Mouse (Mus musculus) thymus, postnatal 0 days (tissue): ENCODE data around the gene Fam178b. TPM values are rescaled to one million over a fixed set of nuclear protein-coding genes. Genes with fewer than 3 reads are reported as not detected.

Experiments
- DNase-seq: peaks from one replicate; pipeline ENCODE4 v3.0.0-alpha.2; 2015; ENCODE audit warnings: low spot score
- polyA plus RNA-seq: library from polyadenylated mRNA; unstranded; fragments of >200 nt; fragmentation: Nextera tagmentation; extraction: Ambion mirVana; gene quantifications from 2 replicates; pipeline ENCODE4 v1.2.1, GENCODE M21; 2015

Gene Fam178b
- 0.52 and 1.7 TPM in 2 replicates for polyA plus RNA-seq

DNA sequence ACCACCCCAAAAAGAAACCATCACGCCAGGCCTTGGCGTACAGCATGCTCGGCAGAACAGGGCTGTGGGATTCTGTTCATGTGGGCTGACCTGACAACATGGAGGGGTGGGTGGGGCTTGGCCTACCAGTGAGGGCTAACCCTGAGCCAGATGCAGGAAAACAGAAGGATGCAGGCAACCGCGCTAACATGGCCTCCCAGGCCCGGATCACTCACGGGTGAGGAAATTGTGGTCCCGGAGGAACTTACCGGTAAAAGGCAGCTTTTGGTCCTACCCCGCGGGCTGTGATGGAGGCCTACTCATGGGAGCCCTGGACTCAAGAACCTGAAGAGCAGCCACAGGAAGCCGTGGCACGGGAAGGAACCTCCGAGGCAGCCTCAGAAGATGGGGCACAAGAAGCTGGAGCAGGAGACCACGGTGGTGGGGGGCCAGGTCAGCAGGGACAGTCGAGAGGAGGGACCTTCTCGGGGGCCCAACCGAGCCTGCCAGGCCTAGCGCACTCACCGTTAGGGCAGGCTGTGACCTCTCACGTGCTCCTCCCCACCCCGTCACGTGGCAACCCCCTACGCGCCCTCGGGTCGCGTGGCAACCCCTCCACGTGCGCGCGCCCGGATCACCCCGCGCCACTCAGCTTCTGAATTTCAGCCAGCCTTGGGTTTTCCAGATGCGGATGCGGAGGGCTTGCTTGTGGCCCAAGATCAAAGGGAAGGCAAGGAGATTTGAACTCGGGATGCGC lies at the start of gene Fam178b:
Gene Fam178b (minus strand): TSS at position 564 of the 736 bp plus-strand sequence.
- DNase-seq: no peak

DNA sequence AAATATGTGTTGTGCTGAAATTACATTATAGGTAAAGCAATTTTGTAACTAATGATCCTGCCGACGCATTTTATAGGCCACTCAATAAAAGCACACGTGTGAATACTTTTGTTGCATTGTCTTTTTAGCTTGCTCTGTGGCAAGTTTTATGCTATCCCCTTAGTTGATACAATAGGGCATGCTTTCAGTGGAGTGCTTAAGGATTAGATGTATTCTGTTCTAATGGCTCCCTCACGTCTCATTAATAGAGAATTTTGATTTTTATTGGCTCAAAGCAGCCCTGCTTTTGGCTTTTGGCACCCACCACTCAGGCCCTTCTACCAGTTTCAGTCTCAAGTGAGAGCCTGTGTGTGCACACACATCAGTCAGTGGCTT lies 41.1 kb upstream of the Fam178b start:
- no peak for DNase-seq

DNA sequence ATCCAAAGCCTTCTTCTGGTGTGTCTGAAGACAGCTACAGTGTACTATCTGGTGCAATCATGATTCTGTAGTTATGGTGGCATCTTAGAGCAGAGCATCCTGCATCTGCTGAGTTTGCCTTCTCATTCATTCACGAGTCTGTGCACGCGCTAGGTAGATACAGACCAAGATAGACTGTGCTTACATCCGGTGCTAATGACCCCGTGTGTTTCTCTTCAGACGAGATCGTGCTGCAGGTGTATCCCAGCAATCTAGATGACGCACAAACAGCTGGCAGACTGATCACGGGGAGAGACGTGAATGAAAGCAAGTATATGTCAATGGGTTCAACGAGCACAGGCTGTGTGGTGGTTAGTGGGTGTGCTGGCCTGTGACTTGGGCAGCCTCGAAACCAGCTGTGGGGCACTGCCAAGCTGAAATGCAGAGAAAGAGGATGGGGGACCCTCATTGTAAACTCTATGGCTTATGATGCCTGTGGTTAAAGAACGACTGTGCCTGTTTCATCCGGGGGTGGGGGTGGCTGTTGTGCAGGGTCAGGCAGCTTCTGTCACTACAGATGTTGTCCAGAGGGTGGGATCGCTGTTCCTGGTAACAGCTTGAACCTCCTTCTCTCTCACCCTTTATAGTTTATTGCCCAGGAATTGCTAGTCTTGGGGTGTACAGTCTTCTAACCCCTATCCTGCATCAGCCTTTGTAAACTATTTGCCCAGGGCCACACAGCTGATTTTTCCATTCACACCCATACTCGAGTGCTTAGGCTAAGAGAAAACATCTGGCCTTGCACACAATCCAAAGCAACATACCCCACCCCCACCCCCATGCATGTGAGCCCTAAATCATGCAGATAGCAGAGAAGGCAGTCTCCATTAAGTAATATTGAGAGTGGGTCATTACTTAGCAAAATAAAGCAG lies 40.4 kb upstream of the Fam178b start:
- DNase-seq: peak; percentile 87

DNA sequence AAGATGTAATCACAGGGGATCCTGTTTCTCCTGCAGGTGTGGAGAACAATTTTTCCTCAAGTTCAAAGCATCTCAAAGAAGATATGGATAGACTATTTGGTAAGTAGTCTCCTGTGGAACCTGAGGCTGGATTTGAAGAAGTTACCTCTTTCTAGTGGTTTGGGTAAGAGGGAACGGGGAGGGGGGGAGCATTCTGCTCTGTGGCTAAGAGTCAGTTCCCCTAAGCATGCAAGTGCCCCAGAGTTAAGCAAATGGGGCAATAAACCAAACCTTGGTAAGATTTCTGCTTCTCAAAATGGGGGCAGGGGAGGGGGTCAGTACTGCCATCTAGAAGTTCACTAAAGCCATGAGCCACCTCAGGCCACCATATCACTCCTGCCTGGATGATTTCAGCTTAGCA lies 35.8 kb upstream of the Fam178b start:
- DNase-seq: no peak

DNA sequence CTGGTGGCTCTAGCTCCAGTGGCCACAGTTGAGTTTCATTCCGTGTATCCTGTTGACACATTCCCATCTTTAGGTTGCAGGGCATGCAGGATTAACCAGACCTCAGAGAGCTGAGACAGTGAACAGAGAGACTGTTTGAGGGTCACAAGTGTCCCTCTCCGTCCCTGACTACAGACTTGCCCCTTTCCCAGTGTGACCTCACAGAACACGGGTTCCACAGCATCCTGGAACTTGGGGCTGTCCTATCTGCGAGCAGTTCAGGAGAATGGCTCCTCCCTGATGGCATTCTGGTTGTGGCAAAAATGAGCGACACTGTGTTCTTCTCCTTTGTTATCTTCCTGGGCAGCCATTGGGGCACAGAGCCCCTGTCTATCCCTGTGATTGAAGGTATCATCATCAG lies 31.3 kb upstream of the Fam178b start, which contains the start of gene Actr1b:
Gene Actr1b (minus strand): TSS at position 112 of the 400 bp plus-strand sequence.
- no peak for DNase-seq

DNA sequence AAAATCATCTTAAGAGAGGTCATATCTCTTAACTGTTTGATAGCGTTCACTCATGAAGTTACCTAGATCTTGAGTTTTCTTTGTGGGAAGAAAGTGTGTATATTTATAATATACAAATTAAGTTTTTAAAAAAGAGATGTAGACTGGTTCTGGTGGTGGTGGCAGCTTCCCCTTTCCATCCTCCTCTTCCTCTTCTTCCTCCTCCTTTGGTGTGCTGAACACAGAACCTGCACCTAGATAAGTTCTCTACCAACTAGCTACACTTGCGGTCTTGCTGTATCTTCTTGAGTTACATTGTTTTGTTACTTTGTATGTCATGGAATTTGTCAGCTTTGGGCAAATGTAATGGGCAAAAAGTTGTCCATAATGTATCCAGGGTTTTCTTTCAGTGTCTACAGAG lies 28.1 kb upstream of the Fam178b start:
- DNase-seq: no peak

DNA sequence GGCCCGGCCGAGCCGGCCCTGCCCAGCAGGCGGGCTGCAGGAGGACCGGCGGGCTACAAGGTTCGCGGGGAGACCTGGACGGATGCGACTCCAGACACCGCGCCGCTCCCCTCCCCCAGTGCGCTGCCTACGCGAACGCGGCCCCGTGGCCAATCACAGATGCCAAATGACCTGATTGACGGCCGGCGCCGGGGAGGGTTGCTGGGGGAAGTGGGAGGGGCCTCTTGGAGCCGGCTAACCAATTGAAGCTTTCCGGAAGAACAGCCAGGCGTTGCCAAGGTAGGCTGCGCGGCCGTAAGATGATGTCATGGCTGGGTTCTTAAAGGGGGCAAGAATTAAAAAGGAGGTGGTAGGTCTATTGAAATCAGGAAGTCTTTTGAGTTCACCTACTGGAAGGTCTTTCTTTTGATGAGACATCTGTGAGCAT lies 26.9 kb upstream of the Fam178b start, which contains the start of gene 4933424G06Rik:
Gene 4933424G06Rik (plus strand): TSS at position 296 of the 427 bp plus-strand sequence.
- DNase-seq: peak; percentile 99

DNA sequence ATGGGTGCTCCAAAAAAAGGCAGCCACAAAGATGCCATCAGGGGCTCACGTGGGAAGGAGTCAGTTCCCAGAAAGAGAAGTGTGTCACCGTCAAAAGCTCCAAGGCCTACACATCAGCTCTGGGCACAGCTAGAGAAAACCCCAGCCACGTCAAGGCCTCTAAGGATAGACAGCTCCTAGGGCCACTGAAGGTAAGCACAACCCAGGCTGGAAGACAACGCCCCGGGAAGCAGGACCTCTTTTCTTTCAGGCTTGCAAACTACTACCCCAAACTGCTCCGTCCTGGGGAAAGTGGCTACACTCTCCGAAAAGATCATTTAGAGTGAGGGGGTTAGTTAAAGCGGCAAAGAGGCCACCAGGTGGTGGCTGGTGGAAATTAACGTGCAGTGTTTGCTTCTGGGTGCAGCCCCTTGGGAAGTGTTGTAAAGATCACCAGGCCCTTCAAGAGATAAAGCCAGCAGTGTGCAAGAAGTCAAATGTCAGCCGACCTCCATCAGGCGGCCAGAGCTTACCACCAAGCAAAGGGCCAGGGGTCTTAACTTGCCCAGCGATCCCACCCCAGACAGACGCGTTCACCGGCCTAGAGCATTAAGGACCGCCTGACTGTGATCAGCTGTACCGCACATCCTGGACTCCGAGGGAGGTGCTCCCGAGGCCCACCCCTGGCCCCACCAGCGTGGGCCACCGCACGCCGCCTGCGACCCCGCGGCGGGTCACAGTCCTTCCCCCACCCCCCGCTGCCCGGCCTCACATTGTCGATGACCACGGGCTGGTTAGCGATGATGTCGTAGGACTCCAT lies 26.3 kb upstream of the Fam178b start:
- peak; percentile 65 for DNase-seq

DNA sequence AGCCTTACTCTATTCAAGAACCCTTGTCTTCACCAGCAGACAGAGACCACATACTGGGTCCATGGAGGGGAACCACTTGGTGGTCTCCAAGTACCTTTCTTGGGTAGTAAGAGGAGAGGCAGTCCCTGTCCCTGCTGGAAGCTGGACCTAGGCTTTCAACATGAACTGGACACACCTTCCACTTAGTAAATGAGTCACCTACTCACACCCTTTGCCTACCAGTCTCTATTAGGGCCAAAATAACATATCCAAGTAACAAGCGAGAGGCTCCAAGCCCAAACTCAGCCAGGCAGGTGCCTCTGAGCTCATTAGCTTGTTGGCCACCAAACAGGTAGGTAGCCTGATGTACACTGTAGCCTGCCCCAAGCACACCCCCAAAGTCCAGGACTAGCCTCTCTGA lies 25.6 kb upstream of the Fam178b start:
- DNase-seq: no peak

DNA sequence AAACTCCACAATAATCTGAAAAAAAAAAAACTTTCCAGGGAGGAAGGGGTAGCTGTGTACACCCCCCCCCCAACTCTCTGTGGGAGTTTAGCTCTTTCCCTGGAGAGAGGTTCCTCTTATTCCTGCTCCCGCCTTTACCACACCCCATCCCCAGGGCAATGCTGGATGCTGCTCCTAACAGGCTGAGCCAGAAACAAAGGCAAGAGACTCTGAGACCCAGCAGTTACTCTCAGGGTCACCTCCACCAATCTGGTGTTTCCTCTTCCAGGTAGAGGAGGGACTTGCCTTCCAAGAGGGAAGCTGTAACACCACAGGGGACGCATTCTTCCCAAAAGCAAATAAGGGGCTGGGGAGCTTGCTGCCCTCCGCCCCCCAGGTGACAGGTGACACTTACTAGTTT lies 24.8 kb upstream of the Fam178b start:
- DNase-seq: no peak

DNA sequence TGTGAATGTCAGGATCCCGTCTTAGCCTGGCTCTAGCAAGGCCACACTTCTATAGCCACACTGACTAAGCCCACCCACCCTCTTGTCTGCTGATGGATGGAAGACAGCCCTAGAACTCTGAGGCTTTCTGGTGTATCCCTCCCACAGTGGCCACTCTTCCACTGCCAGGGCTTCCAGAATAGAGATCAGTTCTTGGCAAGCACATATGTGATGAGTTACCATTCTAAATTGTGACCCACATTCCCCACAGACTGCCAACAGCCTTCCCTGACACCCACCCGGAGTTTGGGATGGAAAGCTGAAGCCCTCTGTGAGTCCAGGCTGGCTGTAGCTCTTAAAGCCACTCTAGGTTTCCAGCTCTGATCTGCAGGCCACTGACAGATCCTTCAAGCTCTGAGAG lies 24.2 kb upstream of the Fam178b start:
- DNase-seq: no peak

DNA sequence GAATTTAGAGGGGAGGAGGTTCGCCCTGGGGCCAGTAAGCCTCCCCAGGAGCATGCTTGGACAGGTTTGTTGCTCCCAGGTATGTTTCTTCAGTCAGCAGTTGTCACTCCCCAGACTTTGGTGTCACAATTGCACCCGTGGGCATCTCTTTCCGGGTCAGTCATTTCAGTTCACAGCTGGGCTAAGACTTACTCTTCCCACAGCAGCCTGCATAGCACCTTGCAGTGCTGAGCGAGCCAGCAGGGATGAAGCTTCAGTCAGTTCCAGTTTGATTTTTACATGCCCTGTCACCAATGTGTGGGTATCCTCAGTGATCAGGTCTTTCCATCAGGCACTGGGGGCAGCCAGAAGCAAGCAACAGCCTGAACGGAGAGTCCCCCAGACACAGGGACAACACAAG lies 14.0 kb upstream of the Fam178b start:
- DNase-seq: no peak

DNA sequence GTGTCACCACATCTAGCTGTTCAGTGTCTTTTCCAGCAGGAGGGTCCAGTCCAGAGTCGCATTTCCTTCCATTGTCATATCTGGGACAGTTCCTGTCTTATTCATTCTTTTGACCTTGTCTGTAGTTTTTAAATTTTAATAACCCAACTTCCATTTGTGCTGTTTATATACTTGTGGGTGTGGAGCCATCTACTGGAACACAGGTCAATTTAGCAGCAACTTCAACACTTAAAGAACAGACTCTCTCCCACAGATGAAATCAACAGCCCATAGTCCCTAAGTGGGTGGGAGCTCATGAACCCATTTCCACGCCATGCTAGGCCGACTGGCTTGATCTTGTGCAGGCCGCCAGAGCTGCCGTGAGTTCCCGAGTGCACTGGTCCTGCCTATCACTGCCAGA lies 13.4 kb upstream of the Fam178b start:
- no peak for DNase-seq

DNA sequence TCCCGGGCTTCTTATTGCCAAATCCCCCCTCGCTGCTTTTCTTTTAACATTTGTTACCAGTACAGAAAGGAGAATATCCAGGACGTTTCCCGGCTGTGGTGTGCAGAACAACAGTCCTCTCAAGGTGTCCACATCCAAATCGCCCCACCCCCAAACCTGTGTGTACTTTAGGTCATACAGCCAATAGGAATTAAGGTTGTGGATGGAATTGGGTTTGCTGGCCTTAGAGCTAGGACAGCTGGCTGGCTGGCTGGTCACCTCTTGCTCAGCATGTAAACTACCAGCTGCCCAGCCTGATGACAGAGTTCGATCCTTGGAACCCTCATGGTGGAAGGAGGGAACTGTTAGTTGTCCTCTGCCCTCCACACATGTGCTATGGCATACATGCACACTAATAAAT lies 11.9 kb upstream of the Fam178b start:
- DNase-seq: no peak

DNA sequence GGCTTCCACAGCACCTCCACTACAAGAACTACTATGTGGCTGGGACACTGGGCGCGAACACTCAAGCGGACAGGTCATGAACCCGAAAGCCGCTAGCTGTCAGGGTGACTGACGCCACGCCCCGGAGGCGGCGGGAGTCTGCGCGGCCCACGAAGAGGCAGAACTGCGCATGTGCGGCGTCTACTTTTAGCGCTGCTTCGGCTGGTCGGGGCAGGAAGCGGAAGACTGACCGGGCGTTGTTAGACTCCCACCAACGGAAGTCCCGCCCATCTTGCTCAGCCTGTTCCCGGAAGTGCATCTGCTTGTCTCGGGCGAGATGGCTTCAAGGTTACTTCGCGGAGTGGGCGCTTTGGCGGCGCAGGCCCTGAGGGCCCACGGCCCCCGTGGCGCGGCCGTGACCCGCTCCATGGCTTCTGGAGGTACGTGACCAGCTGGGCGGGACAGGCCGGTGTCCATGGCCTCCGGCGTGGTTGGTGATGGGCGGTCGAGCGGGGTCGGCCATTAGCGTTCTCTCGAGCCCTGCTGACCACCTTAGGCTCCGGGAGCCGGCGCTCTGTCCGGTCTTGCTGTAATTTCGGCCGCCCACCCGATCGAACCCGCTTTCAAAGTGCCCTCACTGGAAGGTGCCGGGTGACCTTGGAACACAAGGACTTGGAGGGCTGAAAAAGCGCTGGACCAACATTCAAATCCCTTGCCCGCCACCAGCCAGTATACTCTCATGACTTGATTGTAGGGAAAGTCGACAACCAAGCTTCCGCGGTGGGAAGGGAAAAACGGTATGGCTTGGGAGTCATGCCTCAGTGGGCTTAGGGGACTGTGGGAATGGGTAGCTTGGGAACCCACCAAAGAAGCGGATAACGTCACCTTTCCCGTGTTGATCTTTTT lies 8.5 kb upstream of the Fam178b start, which contains the start of gene Cox5b:
Gene Cox5b (plus strand): TSS at position 179 of the 885 bp plus-strand sequence.
- peak; percentile 99 for DNase-seq

DNA sequence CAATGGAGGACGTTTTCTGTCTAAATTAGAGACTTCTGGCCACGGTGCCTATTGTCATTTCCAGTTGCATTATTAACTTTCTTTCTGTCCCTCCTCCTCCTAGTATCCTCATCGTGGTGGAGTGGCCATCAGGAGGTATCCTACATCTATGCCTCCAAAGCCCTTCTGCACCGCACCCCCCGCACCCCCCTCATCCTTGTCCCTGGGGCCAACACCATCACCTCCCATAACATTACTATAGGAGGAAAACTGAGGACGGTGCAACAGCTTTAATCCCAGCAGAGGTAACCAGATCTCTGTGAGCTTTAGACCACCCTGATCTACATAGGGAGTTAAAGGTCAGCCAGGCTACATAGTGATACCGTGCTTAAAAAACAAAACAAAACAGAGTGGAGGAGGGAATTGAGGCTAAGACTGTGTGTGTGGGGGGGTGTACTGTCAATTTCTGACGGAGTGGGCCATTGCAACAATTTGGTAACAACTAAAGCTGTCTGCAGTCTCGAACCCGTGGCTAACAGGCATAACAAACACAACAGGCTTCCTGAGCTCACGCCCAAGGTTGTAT lies 7.8 kb upstream of the Fam178b start:
- DNase-seq: no peak

DNA sequence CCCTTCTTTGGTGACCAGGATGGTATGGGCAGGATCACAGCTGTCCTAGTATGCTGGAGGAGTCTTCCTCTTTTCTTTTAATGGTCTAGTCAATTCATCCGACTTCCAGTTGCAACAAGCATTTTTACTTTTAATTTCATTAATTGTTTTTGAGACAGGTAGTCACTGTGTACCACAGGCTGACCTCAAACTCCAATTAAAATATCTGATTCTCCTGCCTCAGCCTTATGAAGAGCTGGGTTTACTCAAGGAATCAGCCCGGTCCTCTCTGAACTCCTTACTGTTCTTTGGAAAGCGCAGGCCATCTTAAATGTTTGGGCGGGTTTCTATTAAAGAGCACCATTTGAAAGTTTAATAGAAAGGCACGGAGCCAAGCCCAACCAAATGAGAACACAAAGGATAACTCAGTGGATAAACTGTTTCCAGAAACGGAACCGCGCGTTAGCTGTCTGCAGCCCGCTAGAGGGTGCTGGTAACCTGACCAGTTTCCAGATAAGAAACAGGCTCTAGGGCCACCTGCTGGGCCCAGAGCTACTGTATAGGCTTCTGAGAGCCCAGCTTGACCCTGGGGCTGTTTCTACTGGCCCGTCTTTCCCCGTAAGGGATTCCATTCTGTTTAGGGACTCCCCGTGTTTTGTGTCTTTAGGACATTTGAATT lies 956 bp upstream of the Fam178b start:
- DNase-seq: peak; percentile 74

DNA sequence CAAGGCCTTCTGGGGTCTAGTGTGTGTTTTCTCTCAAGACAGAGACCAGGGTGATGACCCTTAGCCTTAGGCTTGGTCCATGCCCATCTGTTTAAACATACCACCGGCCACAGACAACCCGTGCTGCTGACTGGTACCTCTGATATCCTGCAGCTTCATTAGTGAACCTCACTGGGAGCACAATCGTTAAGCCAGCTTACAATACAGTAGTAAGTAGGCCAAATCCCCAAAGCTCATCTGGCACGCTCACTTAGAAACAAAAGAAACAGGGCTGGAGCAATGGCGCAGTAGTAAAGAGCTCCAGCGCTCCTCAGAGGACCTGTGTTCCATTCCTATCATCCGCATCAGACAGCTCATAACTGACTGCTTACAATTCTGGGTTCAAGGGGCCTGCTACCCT lies 2.1 kb downstream of the Fam178b start:
- DNase-seq: no peak

DNA sequence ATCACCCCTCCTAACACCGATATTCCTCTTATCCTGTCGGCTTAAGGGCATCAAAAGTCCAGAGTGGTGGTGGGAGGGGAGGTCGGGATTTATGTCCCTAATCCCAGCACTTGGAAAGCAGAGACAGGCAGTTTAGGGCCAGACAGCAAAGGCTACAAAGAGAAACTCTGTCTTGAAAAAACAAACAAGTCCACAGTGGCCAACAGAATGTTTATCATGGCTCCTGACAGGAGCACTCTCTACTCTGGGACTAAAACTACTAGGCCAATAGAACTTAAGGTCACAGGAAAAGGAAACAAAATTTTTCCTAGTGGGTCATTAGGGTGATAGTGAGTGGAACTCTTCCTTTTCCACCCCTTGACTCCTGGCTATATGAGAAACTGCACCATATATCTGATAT lies 8.0 kb downstream of the Fam178b start:
- DNase-seq: no peak
